Mouse (Mus musculus) hindbrain, embryonic 16.5 days (tissue): ENCODE results near the gene Klk1b27. TPM values are rescaled to one million over a fixed set of nuclear protein-coding genes. Genes with fewer than 3 reads are reported as not detected.
"Not testable (repeated sequence)": the region's sequence is repeated elsewhere in the genome, so short reads cannot be mapped to it uniquely, and the experiment has no call there.

Experiments
- ATAC-seq: fragments of 200-750 bp; cut with Nextera tagmentation; 2 replicates; pipeline ENCODE4 v1.8.0; 2017; ENCODE audit warnings: moderate TSS enrichment, moderate library complexity
- H3K27ac ChIP-seq: fragments of 300-500 bp; sonication (generic); 2 replicates; pipeline ENCODE4 v1.5.1; 2014; ENCODE audit warnings: low read depth, mild to moderate bottlenecking, control low read depth, low read length, moderate library complexity
- H3K27me3 ChIP-seq: fragments of 300-500 bp; sonication (generic); replicated peaks from 2 replicates; pipeline ENCODE4 v1.6.1; 2014; ENCODE audit warnings: low read length; ENCODE audit not compliant: control insufficient read depth, insufficient read depth
- H3K36me3 ChIP-seq: fragments of 300-500 bp; sonication (generic); 2 replicates; pipeline ENCODE4 v1.6.1; 2014; ENCODE audit warnings: mild to moderate bottlenecking, low read length, moderate library complexity, mixed read lengths; ENCODE audit not compliant: control insufficient read depth, insufficient read depth
- H3K4me1 ChIP-seq: fragments of 300-500 bp; sonication (generic); 2 replicates; pipeline ENCODE4 v1.6.1; 2014; ENCODE audit warnings: low read depth, low read length; ENCODE audit not compliant: control insufficient read depth, insufficient read depth
- H3K4me2 ChIP-seq: fragments of 300-500 bp; sonication (generic); 2 replicates; pipeline ENCODE4 v1.6.1; 2014; ENCODE audit warnings: mild to moderate bottlenecking, low read length, control low read depth, moderate library complexity
- H3K4me3 ChIP-seq: fragments of 300-500 bp; sonication (generic); 2 replicates; pipeline ENCODE4 v1.5.1; 2014; ENCODE audit warnings: mild to moderate bottlenecking, low read length, control low read depth, moderate library complexity
- H3K9ac ChIP-seq: fragments of 300-500 bp; sonication (generic); 2 replicates; pipeline ENCODE4 v1.6.1; 2014; ENCODE audit warnings: low read depth, mild to moderate bottlenecking, control low read depth, low read length, moderate library complexity
- H3K9me3 ChIP-seq: fragments of 300-500 bp; sonication (generic); 2 replicates; pipeline ENCODE4 v1.6.1; 2014; ENCODE audit warnings: mild to moderate bottlenecking, low read length, moderate library complexity; ENCODE audit not compliant: control insufficient read depth
- WGBS: fragments of 180-500 bp; shearing (Covaris S2); extraction: QIAGEN DNeasy Blood & Tissue Kit; methylation state at CpG from one replicate; pipeline ENCODE4 v1.1.7; 2014; 5-methylcytosine and 5-hydroxymethylcytosine counted together
- polyA plus RNA-seq: library from polyadenylated mRNA; unstranded; fragments of >200 nt; fragmentation: Nextera tagmentation; extraction: Ambion mirVana; gene quantifications from 2 replicates; pipeline ENCODE4 v1.2.1, GENCODE M21; 2015

The Klk1b27 gene
- 0.24 TPM in 1 of 2 replicates, not detected in the other for polyA plus RNA-seq

DNA sequence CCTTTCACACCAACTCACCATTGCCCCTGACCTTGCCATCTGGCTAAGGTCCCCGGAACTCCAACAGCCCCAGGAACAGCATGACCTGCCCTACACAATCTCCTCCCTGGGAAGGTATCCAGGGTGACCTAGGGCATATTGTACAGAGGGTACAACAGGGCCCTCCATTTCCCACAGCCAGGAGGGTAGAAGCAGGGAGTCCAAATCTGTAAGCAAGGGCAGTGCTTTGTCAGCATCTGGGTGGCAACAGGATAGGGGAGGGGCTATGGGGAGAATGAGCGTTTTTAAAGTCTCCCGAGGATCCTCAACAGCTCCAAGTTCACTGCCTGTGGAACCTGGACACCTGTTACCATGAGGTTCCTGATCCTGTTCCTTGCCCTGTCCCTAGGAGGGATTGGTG lies at the start of gene Klk1b27:
Gene Klk1b27 (plus strand): TSS at position 301 of the 400 bp plus-strand sequence.
- not testable (repeated sequence) for H3K4me3 ChIP-seq, ATAC-seq, H3K4me1 ChIP-seq, H3K9me3 ChIP-seq, H3K27ac ChIP-seq, H3K36me3 ChIP-seq, H3K4me2 ChIP-seq, H3K9ac ChIP-seq, H3K27me3 ChIP-seq
- WGBS = 65% methylated on average over 3 of the region's 3 CpGs

DNA sequence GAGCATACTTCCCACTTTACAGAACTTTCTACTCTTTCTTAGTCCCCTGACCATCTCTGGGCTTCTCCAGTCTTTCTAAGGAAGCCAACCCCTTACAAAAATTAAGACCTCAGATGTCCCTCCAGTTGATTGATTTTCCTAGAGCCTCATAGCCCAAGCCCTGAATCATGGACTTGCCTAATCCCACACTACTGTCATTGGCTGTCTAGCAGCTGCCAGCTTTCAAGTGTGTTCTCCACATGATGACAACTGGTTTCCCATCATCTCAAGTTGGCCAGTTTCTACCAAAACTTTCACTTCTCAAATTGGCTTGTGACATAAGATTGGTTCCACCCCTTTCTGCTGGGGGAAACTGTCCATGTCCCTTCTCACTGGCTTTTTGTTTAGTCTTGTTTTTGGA lies 47.2 kb upstream of the Klk1b27 start:
- H3K36me3 ChIP-seq = no peaks in the 10 kb centered on the region
- H3K9ac ChIP-seq = no peak overlapping the region
- ATAC-seq = no peak
- H3K27ac ChIP-seq = no peak overlapping the region
- H3K9me3 ChIP-seq = no peaks in the 10 kb centered on the region
- H3K4me3 ChIP-seq = no peak overlapping the region
- no peaks in the 10 kb centered on the region for H3K27me3 ChIP-seq
- no peaks in the 10 kb centered on the region for H3K4me1 ChIP-seq
- H3K4me2 ChIP-seq = no peak overlapping the region

DNA sequence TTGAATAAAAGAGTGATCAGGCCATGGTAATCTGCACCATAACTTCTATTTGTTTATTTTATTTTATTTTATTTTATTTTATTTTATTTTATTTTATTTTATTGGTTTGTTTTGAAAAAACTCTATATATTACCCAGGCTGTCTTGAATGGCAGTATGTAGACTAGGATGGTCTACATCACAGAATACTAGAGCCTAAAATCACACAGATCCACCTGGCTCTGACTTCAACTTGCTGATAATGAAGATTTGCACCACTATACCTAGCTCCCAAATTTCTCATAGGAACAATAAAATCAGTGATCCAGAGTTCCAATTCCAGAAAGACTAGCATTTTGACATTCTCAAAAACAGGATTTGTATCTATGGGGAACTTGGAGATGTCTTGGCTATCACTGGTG lies 40.2 kb upstream of the Klk1b27 start, which contains the start of gene Klk1b26:
Gene Klk1b26 (plus strand): TSS at position 301 of the 400 bp plus-strand sequence.
- H3K4me3 ChIP-seq, H3K4me2 ChIP-seq, H3K9me3 ChIP-seq, H3K27me3 ChIP-seq, H3K4me1 ChIP-seq, H3K9ac ChIP-seq, H3K36me3 ChIP-seq, ATAC-seq, H3K27ac ChIP-seq: not testable (repeated sequence)

DNA sequence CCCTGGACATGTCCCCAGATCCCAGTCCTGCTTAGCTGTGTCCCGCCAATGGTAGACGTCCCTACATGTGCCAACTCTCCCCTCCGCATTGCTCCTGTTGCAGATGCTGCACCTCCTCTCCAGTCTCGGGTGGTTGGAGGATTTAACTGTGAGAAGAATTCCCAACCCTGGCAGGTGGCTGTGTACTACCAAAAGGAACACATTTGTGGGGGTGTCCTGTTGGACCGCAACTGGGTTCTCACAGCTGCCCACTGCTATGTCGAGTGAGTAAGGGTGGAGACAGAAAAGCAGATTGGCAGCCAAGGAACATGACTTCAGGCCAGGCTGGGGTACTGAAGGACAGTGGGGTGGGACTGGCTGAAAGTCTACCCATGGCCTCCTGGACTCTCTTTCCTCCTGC lies 37.4 kb upstream of the Klk1b27 start:
- not testable (repeated sequence) for H3K9ac ChIP-seq

DNA sequence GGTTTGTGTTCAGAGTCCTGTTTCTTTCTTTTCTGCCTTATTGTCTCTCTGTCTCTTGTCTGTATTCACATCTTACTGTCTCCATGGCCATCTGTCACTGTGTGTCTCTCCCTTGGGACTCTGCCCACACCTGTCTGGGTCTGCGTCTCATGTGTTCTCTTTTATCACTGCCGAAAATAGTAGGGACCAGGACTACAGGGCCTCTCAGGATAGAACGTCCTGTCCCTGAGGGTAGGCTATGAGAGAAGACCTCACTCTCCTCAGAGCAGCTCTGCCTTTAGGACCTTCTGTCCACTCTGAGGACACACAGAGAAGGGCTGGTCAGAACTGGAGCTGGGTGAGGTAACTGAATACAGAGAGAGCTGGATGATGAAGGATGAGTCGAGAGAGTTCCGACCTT lies 37.0 kb upstream of the Klk1b27 start:
- Histone ChIP-seq H3K9ac (no peak overlapping the region), H3K27me3 (no peaks in the 10 kb centered on the region), H3K4me3 (no peak overlapping the region), H3K4me2 (no peak overlapping the region), H3K9me3 (no peaks in the 10 kb centered on the region), H3K36me3 (no peaks in the 10 kb centered on the region), H3K27ac (no peak overlapping the region), H3K4me1 (no peaks in the 10 kb centered on the region)
- WGBS = 86% methylated on average over 5 of the region's 5 CpGs
- ATAC-seq = no peak

More for the DNA sequence above, 37.4 kb upstream of the Klk1b27 start:
- WGBS = 77% methylated on average over 6 of the region's 6 CpGs
- not testable (repeated sequence) for H3K4me2 ChIP-seq, H3K9me3 ChIP-seq, H3K4me1 ChIP-seq, H3K27ac ChIP-seq, H3K27me3 ChIP-seq, H3K36me3 ChIP-seq, H3K4me3 ChIP-seq, ATAC-seq

DNA sequence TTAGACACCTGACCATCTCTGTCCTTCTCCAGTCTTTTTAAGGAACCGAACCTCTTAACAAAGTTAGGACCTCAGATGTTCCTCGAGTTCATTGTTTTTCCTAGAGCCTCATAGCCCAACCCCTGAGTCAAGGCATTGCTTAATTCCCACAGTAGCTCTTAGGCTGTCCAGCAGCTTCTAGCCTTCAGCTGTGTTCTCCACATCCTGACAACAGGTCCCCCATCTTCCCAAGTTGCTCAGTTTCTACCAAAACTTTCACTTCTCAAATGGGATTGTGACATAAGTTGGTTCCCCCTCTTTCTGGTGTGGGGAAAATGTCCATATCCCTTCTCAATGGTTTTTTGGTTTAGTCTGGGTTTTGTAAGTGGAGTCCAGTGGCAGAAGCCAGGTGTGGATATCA lies 20.0 kb downstream of the Klk1b27 start:
- Histone ChIP-seq H3K4me2 (no peak overlapping the region), H3K9me3 (no peaks in the 10 kb centered on the region), H3K27ac (no peak overlapping the region), H3K4me1 (no peaks in the 10 kb centered on the region), H3K27me3 (no peaks in the 10 kb centered on the region), H3K36me3 (no peaks in the 10 kb centered on the region), H3K4me3 (no peak overlapping the region), H3K9ac (no peak overlapping the region)
- 88% methylated on average over 2 of the region's 2 CpGs for WGBS
- ATAC-seq = no peak

DNA sequence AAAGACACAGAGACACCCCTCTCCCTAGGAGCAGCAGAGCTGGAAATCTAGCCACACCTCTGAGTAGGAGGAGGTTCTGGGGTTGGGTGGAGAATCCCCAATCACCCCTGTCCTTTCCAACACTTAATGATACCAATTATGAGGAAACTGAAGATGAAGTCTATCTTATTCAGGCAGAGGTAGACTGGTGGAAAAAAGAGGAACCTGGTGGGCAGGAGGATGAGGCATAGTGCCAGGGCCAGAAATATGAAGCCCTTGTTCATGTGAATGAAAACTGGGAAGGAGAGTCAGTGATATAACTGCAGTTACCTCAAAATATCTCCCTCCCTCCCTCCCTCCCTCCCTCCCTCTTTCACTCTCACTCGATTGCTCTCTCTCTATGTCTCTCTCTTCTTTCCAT lies 25.6 kb downstream of the Klk1b27 start:
- no peaks in the 10 kb centered on the region for H3K9me3 ChIP-seq
- no peaks in the 10 kb centered on the region for H3K27me3 ChIP-seq
- no peak overlapping the region for H3K4me3 ChIP-seq
- H3K4me2 ChIP-seq = no peak overlapping the region
- H3K9ac ChIP-seq = no peak overlapping the region
- H3K4me1 ChIP-seq = no peaks in the 10 kb centered on the region
- ATAC-seq = no peak
- 89% methylated on average over 1 of the region's 1 CpGs for WGBS
- H3K36me3 ChIP-seq = no peaks in the 10 kb centered on the region
- H3K27ac ChIP-seq = no peak overlapping the region

DNA sequence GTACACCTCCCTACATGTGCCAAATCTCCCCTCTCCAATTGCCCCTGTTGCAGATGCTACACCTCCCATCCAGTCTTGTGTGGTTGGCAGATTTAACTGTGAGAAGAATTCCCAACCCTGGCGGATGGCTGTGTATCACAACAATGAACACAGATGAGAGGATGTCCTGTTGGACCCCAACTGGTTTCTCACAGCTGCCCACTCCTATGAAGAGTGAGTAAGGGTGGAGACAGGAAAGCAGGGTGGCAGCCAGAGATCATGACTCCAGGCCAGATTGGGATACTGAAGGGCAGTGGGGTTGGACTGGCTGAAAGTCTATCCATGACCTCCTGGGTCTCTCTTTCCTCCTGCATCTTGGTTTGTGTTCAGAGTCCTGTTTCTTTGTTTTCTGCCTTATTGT lies 44.0 kb downstream of the Klk1b27 start:
- Histone ChIP-seq H3K36me3 (no peaks in the 10 kb centered on the region), H3K4me3 (no peak overlapping the region), H3K27ac (no peak overlapping the region), H3K4me2 (no peak overlapping the region), H3K9me3 (no peaks in the 10 kb centered on the region), H3K27me3 (no peaks in the 10 kb centered on the region), H3K9ac (no peak overlapping the region), H3K4me1 (no peaks in the 10 kb centered on the region)
- ATAC-seq = no peak
- WGBS = 85% methylated on average over 1 of the region's 1 CpGs

DNA sequence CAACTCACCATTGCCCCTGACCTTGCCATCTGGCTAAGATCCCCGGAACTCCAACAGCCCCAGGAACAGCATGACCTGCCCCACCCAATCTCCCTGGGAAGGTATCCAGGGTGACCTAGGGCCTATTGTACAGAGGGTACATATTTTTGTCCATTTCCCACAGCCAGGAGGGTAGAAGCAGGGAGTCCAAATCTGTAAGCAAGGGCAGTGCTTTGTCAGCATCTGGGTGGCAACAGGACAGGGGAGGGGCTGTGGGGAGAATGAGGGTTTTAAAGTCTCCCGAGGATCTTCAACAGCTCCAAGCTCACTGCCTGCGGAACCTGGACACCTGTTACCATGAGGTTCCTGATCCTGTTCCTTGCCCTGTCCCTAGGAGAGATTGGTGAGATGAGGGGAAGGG lies 49.9 kb downstream of the Klk1b27 start, which contains the start of gene Klk1b21:
Gene Klk1b21 (plus strand): TSS at position 301 of the 400 bp plus-strand sequence.
- not testable (repeated sequence) for H3K4me1 ChIP-seq, H3K4me2 ChIP-seq, H3K4me3 ChIP-seq, ATAC-seq, H3K27me3 ChIP-seq, H3K27ac ChIP-seq, H3K9ac ChIP-seq, H3K36me3 ChIP-seq, H3K9me3 ChIP-seq
- 81% methylated on average over 3 of the region's 3 CpGs for WGBS
